Mouse (Mus musculus) liver, embryonic 16.5 days (tissue): ENCODE results near the gene Gm10322. TPM values are rescaled to one million over a fixed set of nuclear protein-coding genes. Genes with fewer than 3 reads are reported as not detected.
A peak's percentile ranks its signal among the peaks of the same experiment; 100 is the strongest.

Experiments used
- ATAC-seq: fragments of 200-750 bp; cut with Nextera tagmentation; 2 replicates; pipeline ENCODE4 v1.8.0; 2017; ENCODE audit warnings: low read depth, mild to moderate bottlenecking, moderate number of reproducible peaks, moderate library complexity
- H3K27ac ChIP-seq: fragments of 300-500 bp; sonication (generic); 2 replicates; pipeline ENCODE4 v1.5.1; 2014; ENCODE audit warnings: mild to moderate bottlenecking, low read length
- H3K27me3 ChIP-seq: fragments of 300-500 bp; sonication (generic); 2 replicates; pipeline ENCODE4 v1.6.1; 2014; ENCODE audit warnings: low read depth, low read length, mixed read lengths; ENCODE audit not compliant: control insufficient read depth, insufficient read depth
- H3K36me3 ChIP-seq: fragments of 300-500 bp; sonication (generic); 2 replicates; pipeline ENCODE4 v1.6.1; 2014; ENCODE audit warnings: mild to moderate bottlenecking; ENCODE audit not compliant: control insufficient read depth, insufficient read depth
- H3K4me1 ChIP-seq: fragments of 300-500 bp; sonication (generic); 2 replicates; pipeline ENCODE4 v1.6.1; 2014; ENCODE audit warnings: low read depth, low read length, mixed read lengths; ENCODE audit not compliant: control insufficient read depth
- H3K4me2 ChIP-seq: fragments of 300-500 bp; sonication (generic); 2 replicates; pipeline ENCODE4 v1.6.1; 2014; ENCODE audit warnings: low read depth, low read length, mixed read lengths
- H3K4me3 ChIP-seq: fragments of 300-500 bp; sonication (generic); 2 replicates; pipeline ENCODE4 v1.5.1; 2014; ENCODE audit warnings: low read depth, mild to moderate bottlenecking, low read length
- H3K9ac ChIP-seq: fragments of 300-500 bp; sonication (generic); 2 replicates; pipeline ENCODE4 v1.6.1; 2014; ENCODE audit warnings: low read depth, low read length
- H3K9me3 ChIP-seq: fragments of 300-500 bp; sonication (generic); replicated peaks from 2 replicates; pipeline ENCODE4 v1.6.1; 2016; ENCODE audit warnings: low read length; ENCODE audit not compliant: control insufficient read depth
- WGBS: fragments of 180-500 bp; shearing (Covaris S2); extraction: QIAGEN DNeasy Blood & Tissue Kit; methylation state at CpG from one replicate; pipeline ENCODE4 v1.1.7; 2014; ENCODE audit not compliant: insufficient replicate concordance; 5-methylcytosine and 5-hydroxymethylcytosine counted together
- polyA plus RNA-seq: library from polyadenylated mRNA; unstranded; fragments of >200 nt; fragmentation: Nextera tagmentation; extraction: Ambion mirVana; gene quantifications from 2 replicates; pipeline ENCODE4 v1.2.1, GENCODE M21; 2015

Gene Gm10322
- polyA plus RNA-seq, 1 experiment from 2014 or later: not detected

DNA sequence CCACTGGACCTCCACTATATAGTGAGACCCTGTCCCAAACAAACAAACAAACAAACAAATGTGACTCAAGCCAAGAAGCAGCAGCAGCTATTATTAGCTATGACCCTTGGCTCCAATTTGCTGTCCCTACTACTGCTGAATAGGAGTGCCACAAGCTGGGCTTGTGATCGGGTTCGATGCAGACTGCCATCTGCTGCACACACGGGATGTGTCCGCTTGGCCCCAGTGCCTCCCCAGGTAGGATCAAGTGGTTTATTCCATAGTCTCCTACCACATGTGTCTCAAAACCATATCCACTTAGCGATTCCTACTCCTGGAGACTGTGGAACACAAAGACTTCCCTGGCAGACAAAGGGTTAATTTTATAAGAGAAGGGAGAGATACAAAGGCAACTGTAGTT is 1.7 kb upstream of the Gm10322 start:
- Histone ChIP-seq H3K27me3 (no peaks in the 10 kb centered on the region), H3K9me3 (no peaks in the 10 kb centered on the region), H3K4me1 (peaks cover 11% of the 10 kb centered on the region), H3K4me2 (no peak overlapping the region), H3K27ac (no peak overlapping the region), H3K4me3 (no peak overlapping the region), H3K36me3 (no peaks in the 10 kb centered on the region), H3K9ac (no peak overlapping the region)
- 84% methylated on average over 5 of the region's 5 CpGs for WGBS
- ATAC-seq: no peak

DNA sequence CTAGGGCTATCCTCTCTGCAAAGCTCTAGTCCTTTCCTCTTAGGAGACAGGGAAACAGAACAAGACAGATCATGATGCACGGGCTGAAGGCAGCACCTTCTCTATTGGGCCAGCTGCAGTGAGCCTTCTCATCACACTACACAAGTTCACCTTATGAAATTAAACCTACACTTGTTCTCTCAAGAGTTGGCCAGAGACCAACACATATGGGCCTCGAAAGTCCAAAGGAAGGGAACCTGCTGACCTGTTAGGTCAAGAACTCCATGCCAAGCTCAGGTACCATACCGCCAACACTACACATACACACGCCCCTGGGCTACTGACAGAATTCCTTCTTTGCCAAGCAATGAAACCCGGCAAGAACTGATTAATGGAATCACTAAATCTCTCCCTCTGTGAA is 452 bp upstream of the Gm10322 start:
- WGBS: 38% methylated on average over 5 of the region's 5 CpGs
- Histone ChIP-seq H3K9me3 (no peaks in the 10 kb centered on the region), H3K36me3 (no peaks in the 10 kb centered on the region), H3K27ac (no peak overlapping the region), H3K9ac (peak overlapping the region; percentile 87), H3K4me1 (peaks cover 11% of the 10 kb centered on the region), H3K4me2 (peak overlapping the region; percentile 92), H3K4me3 (peak overlapping the region; percentile 82), H3K27me3 (no peaks in the 10 kb centered on the region)
- ATAC-seq: no peak

DNA sequence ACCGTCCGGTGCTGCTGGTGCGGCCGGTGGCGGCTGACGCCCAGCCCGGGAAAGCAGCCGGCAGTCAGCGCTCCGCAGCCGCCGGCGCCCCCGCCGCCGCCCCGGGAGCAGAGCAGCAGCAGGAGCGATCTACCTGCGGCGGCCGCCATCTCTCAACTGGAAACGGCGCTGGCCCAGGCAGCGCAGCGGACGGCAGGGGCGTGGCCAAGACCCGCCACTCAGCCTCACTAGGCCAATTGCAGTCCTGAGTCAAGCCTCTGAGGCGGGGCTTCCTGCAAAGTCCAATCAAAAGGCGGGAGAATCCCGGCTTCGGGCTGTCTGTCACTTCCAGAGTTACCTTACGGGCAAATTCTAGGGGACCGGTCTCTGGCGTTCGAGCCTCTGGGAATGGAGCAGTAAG is 659 bp downstream of the Gm10322 start, which contains the start of gene Mcu:
Gene Mcu (minus strand): TSS at position 171 of the 400 bp plus-strand sequence.
- ATAC-seq: peak; percentile 98
- Histone ChIP-seq H3K4me1 (peaks cover 11% of the 10 kb centered on the region), H3K9me3 (no peaks in the 10 kb centered on the region), H3K9ac (peak within 1 kb of the TSS; percentile 87), H3K4me3 (peak within 1 kb of the TSS; percentile 82), H3K27ac (peak within 1 kb of the TSS; percentile 71), H3K4me2 (peak within 1 kb of the TSS; percentile 92), H3K36me3 (no peaks in the 10 kb centered on the region), H3K27me3 (no peaks in the 10 kb centered on the region)
- 0% methylated on average over 33 of the region's 36 CpGs for WGBS

DNA sequence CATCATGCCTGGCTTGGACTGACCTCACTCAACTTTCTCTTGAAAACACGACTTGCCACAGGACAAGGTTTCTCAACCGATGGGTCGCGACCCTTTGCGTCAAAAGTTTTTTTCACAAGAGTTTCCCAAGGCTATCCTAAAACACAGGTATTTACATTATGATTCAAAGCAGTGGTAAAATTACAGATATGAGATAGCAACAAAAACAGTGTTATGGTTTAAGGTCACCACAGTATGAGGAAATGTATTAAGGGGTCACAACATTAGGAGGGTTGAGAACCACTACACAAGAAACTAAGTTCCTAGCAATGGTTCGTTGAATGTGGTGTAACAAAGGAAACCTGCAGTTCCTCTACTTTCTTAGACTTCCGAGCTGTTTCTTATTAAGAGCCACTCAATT is 1.9 kb downstream of the Gm10322 start:
- Histone ChIP-seq H3K27ac (no peak overlapping the region), H3K4me3 (no peak overlapping the region), H3K9ac (no peak overlapping the region), H3K4me2 (no peak overlapping the region), H3K4me1 (peaks cover 11% of the 10 kb centered on the region), H3K9me3 (no peaks in the 10 kb centered on the region), H3K36me3 (no peaks in the 10 kb centered on the region), H3K27me3 (no peaks in the 10 kb centered on the region)
- no peak for ATAC-seq
- WGBS: 73% methylated on average over 7 of the region's 7 CpGs

DNA sequence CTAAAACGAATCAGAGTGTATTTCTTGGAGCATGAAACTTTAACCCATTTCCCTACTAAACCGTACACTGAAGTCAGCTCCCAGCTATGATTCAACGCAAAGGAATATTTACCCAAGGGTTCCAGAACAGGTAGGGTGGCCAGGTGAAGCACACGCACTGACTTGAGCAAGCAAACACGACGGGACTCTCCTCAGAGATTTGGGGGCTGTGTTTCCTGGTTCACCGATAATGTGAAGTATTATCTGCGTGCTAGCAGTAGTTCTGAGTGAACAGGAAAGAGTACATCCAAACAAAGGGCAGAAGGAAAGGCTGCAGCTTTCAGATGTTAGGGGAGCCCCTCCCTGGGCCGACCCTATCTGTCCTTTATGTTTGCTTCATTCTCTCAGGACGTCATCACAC is 5.5 kb downstream of the Gm10322 start:
- no peak overlapping the region for H3K4me3 ChIP-seq
- peaks cover 5% of the 10 kb centered on the region for H3K4me1 ChIP-seq
- no peaks in the 10 kb centered on the region for H3K36me3 ChIP-seq
- WGBS: 26% methylated on average over 10 of the region's 10 CpGs
- ATAC-seq: no peak
- no peak overlapping the region for H3K4me2 ChIP-seq
- H3K27me3 ChIP-seq: no peaks in the 10 kb centered on the region
- no peaks in the 10 kb centered on the region for H3K9me3 ChIP-seq
- no peak overlapping the region for H3K27ac ChIP-seq
- H3K9ac ChIP-seq: no peak overlapping the region

DNA sequence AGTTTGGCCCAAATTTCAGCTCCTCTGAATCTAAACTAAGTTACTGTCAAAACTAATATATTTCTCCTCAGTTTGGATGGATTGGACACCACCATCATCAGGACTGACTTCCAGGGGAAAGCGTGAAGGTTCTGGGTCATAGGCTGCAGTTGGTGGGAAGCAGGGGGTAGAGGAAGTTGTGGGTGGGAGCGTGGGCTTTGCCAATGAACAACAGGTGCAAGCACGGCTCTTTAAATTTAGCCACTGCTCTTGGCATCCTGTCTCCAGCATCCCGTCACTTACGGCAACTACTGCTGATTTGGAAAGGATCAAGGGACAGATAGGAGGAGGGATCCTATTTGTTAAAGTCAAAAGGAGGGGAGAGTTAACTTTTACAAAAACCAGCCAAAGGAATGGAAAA is 7.6 kb downstream of the Gm10322 start:
- 45% methylated on average over 5 of the region's 5 CpGs for WGBS
- Histone ChIP-seq H3K9ac (no peak overlapping the region), H3K4me2 (no peak overlapping the region), H3K36me3 (no peaks in the 10 kb centered on the region), H3K27me3 (no peaks in the 10 kb centered on the region), H3K9me3 (no peaks in the 10 kb centered on the region), H3K4me1 (no peaks in the 10 kb centered on the region), H3K27ac (no peak overlapping the region), H3K4me3 (no peak overlapping the region)
- no peak for ATAC-seq

DNA sequence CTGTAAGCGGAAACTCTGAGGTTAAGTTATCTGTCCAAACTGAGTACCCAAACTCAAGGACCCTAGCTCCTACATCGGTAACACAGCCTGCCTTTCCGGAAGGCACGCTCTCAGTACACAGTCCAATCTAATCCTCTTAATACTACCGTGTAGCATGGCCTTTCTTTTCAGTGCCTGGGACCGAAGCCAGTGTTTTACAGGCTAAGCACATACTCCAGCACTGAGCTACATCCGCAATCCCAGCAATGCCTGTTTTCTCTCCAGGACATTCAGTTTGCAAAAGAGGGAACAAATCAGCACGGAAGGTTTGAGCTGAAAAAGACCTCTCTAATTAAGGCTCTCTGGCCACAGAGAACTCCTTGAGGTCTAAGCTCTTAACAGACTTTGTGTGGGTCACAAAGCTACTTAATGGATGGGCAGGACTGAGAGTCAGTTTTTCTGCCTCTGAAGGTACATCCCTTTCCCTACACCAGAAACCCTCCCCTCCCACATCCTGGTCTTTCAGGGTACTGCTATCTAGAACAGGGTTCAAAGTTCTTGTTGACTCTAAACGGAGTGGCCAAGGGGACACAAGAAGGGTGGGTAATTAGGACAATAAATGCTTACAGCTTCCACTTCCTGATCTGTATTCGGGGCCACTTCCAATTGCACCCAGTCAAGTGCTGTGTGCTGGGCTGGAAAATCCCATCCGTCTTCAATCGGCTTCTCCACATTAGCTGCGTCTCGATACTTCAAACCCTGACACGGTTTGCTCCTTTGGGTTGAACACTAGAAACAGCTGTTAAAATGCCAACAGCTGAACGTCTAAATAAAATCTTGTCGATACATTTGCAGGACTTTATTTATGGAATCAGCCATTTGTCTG is 13.0 kb downstream of the Gm10322 start:
- no peaks in the 10 kb centered on the region for H3K27me3 ChIP-seq
- no peak overlapping the region for H3K4me3 ChIP-seq

DNA sequence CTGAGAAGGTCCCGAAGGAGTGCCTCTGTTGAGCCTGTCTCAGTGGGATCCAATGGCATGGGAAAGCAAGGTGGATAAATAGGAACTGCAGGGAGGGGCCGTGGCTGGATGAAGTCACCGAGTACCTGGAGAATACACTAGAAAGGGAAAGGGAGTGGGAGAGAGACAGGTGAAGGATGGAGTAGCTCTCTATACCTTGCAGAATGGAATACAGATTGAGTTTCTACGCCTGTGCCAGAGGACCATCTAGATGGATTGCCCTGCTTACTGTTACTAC is 13.6 kb downstream of the Gm10322 start:
- 59% methylated on average over 4 of the region's 4 CpGs for WGBS
- Histone ChIP-seq H3K9ac (no peak overlapping the region), H3K27ac (no peak overlapping the region), H3K4me3 (no peak overlapping the region), H3K27me3 (no peaks in the 10 kb centered on the region), H3K4me1 (no peaks in the 10 kb centered on the region), H3K4me2 (no peak overlapping the region), H3K9me3 (no peaks in the 10 kb centered on the region), H3K36me3 (no peaks in the 10 kb centered on the region)
- no peak for ATAC-seq

More for the DNA sequence above, 13.0 kb downstream of the Gm10322 start:
- no peak for ATAC-seq
- 66% methylated on average over 17 of the region's 17 CpGs for WGBS
- no peak overlapping the region for H3K27ac ChIP-seq
- H3K9ac ChIP-seq: no peak overlapping the region
- H3K4me2 ChIP-seq: no peak overlapping the region
- no peaks in the 10 kb centered on the region for H3K36me3 ChIP-seq
- no peaks in the 10 kb centered on the region for H3K4me1 ChIP-seq
- no peaks in the 10 kb centered on the region for H3K9me3 ChIP-seq

DNA sequence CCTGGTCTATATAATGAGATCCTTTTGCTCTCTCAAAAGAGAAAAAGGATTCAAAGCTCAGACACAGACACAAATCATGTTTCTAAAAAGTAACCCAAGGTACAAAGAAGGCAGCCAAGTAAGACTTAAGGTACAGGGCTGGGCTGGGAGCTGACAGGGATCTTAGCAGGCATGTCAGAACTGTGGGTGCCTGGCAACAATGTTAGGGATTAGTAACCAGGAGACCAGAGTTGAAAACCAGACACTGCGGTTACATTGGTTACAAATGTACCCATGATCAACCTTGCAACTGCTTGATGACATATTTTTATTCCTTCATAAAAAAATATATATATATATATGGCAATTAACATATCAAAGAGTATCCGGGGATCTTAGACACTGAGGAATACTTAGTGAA is 20.2 kb downstream of the Gm10322 start:
- no peaks in the 10 kb centered on the region for H3K9me3 ChIP-seq
- no peak overlapping the region for H3K9ac ChIP-seq
- no peaks in the 10 kb centered on the region for H3K4me1 ChIP-seq
- 73% methylated on average over 2 of the region's 2 CpGs for WGBS
- ATAC-seq: no peak
- H3K4me2 ChIP-seq: no peak overlapping the region
- no peaks in the 10 kb centered on the region for H3K36me3 ChIP-seq
- no peak overlapping the region for H3K4me3 ChIP-seq
- H3K27ac ChIP-seq: no peak overlapping the region
- H3K27me3 ChIP-seq: no peaks in the 10 kb centered on the region
